Mouse (Mus musculus) CD4-positive, CD25-positive, alpha-beta regulatory T cell, adult 9 weeks (primary cell): ENCODE data around the gene Snw1. TPM values are rescaled to one million over a fixed set of nuclear protein-coding genes. Genes with fewer than 3 reads are reported as not detected.

Experiments used
- polyA plus RNA-seq: library from polyadenylated mRNA; unstranded; fragments of 100-300 nt; shearing (Covaris generic); gene quantifications from one replicate; pipeline ENCODE4 v1.2.1, GENCODE M21; 2017

Snw1 gene
- 216 TPM for polyA plus RNA-seq

DNA sequence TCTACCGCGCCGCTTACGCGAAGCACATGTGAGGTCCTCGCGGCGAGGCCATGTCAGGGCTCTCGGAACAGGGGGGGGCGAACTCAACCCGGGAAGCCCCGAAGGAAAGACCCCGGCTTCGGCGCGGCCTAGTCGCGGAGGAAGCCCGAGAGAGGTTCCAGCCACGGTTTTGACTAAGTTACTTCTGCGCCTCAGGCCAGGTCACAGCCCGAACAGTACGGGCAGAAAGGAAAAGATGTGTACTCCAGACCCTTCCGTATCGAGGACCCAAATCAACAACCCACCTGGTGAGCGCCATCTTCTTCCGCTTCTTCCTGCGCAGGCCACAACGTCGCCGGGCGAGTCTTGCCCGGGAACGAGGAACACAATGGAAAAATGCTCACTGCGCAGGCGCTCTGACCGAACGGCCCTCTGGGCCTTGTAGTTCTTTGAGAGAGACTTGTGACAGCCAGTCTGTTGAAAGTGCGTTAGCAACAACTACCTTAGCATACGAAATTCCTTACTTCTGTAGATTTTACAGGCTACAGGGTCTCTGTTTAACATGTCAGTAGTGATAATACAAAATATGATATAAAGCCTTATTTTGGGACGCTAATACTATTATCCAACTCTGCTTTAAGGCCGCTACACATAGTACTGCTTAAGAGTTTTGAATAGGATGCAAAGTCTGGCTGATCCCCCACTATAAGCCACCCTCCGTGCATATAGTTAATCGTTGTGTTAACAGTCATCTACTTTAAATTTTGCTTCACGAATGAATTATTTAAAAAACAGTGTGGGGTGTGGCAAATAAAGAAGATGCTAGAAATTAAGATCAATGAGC lies at the start of gene Snw1:
Gene Snw1, minus strand, starts transcription at position 311 of the 823 bp plus-strand sequence.

DNA sequence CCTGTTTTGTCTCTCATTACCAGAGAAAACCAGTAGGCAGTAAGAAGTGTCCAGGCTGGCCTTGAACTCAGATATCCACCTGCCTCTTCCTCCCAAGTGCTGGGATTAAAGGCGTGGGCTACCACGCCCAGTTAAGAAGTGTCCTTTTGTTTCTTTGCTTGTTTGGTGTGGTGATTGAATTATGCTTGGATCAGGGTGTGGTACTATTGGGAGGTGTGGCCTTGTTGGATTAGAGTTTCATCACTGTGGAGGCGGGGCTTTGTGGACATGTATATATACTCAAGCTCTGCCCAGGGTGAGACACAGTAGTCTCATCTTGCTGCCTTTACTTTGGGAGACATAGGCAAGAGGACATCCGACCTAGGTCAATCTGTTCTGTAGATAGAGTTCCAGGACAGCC lies 41.9 kb upstream of the Snw1 start, which contains the start of gene Gm8300:
Gene Gm8300, plus strand, starts transcription at position 301 of the 400 bp plus-strand sequence.

DNA sequence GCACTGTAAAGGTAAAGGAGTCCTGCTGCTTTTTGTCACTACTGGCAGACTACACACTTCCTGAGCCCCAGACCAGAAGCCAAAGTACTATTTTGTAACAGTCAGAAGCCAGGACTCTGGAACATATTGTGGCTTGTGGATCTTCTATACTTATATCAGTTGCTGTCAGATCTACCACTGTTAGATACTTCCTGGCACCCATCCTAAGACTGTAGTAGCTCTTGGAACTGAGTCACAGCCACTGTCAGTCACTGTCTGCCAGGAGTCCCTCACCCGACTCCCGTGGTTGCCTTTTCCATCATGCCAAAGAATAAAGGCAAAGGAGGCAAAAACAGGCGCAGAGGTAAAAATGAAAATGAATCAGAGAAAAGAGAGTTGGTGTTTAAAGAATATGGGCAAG lies 22.3 kb upstream of the Snw1 start, which contains the start of gene Gm5788:
Gene Gm5788, plus strand, starts transcription at position 301 of the 400 bp plus-strand sequence.

DNA sequence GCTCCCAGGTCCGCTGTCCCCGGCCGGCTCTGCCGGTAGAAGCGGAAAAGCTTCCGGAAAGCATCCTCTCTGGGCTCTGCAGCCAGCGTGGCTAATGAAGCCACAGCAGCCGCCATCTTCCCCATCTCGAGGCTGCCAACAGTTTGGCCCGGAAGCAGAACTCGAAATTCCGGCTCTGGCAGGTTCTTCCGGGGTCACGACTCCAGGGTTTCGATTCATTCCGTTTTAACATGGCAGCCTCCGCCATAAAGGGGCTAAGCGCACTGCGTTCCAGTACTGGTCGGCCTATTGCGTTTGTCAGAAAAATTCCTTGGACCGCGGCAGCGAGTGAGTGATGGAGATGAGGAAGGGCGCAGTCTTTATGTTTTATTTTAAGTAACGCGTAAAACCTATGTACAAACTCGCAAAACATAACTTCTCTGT lies 28.4 kb downstream of the Snw1 start, which contains the start of the genes Slirp and Alkbh1:
Gene Slirp, plus strand, starts transcription at position 197 of the 423 bp plus-strand sequence.
Gene Alkbh1, minus strand, starts transcription at position 318 of the 423 bp plus-strand sequence.

Other genes starting within 250 kb of the Snw1 start
- gene Noxred1, start 233.5 kb downstream of the Snw1 start, polyA plus RNA-seq = 2.1 TPM
- 43.2 TPM for gene Vipas39, start 206.0 kb downstream of the Snw1 start, polyA plus RNA-seq
- gene Ahsa1, start 205.8 kb downstream of the Snw1 start, polyA plus RNA-seq = 187 TPM
- not detected for gene Ism2, start 172.6 kb downstream of the Snw1 start, polyA plus RNA-seq
- 76.1 TPM for gene Sptlc2, start 83.9 kb downstream of the Snw1 start, polyA plus RNA-seq
- 98.4 TPM for gene Slirp, start 28.4 kb downstream of the Snw1 start, polyA plus RNA-seq
- gene Alkbh1, start 28.3 kb downstream of the Snw1 start, polyA plus RNA-seq = 86.8 TPM
- not detected for gene Gm5788, start 22.4 kb upstream of the Snw1 start, polyA plus RNA-seq
- not detected for gene Gm8300, start 42.0 kb upstream of the Snw1 start, polyA plus RNA-seq
- gene Oog1, start 130.4 kb upstream of the Snw1 start, polyA plus RNA-seq = not detected
- not detected for gene Gm4027, start 146.6 kb upstream of the Snw1 start, polyA plus RNA-seq
- not detected for gene Gm16381, start 172.3 kb upstream of the Snw1 start, polyA plus RNA-seq